Mouse (Mus musculus): ENCODE measurements around the gene Creb3l2. TPM values are rescaled to one million over a fixed set of nuclear protein-coding genes. Genes with fewer than 3 reads are reported as not detected.

Creb3l2 gene
- 4.9 and 5.6 TPM in 2 replicates for polyA plus RNA-seq (2012; rRNA removed)

DNA sequence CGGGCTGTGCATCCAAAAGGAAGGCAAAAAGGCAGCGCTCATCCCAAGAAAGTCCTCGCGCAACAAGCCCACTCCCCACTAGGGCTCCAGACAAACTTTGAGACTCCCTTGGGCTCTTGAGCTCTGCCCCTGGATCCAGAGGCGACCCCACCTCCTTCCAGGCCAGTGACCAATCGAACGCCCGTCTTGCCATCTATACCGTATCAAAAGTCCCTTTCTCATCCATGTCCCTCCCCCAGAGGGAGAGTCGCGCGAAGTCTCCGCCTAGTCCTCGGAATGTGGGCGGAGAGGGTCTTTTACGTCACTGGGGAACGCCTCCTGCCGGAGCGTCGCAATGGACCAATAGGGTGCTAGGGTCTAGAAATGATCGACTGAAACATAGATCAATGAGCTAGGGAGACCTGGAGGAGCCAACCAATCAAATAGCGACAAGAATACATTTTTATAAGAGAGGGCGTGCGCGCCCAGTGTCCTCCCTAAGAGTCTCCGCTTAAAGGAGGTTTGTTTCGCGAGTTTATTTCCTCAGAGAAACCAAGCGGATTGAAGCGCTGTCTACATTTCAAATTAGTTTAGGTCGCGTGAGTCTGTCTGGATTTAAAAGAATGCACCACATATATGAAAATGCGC is at the start of gene Creb3l2:
Gene Creb3l2 (minus strand): TSS at position 106 of the 627 bp plus-strand sequence.
- Histone ChIP-seq H3K4me1 (ENCODE audit: control insufficient read depth, insufficient read depth, low read length) (peaks cover 1% of the 10 kb centered on the region; the same call in 1 of the 2 replicates), H3K4me3 (ENCODE audit: insufficient read depth, low read length) (peak within 1 kb of the TSS; percentile 59), H3K27ac (ENCODE audit: insufficient read depth, low read length) (0 out of 2 replicates have a peak within 1 kb of the TSS, but pooled peaks have one; percentile 3)
- TF ChIP-seq POLR2A (IDR thresholded peaks at IDR 0.05; ENCODE audit: extremely low read depth, insufficient read depth, low read length) = peak; percentile 81
- TF ChIP-seq CTCF (IDR thresholded peaks at IDR 0.05; ENCODE audit: extremely low read depth, insufficient read depth, low read length) = no peak

DNA sequence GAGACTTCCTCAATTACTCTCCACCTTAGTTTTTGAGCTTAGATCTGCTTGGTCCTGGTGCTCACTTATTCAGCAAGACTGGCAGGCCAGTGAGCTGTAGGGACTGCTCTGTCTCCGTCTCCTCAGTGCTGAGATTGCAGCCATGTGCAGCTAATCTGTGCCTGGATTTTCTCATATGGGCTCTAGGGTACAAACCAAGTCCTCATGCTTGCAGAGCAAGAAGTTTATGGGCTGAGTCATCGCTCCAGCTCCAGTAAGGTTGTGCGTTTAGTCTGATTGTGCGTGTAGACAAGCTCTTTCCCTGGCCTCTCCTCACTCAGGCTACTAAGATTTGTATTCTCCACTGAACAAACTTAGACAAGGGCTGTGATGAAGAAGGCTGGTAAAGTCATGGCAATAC is 44.6 kb upstream of the Creb3l2 start:
- Histone ChIP-seq H3K4me1 (ENCODE audit: control insufficient read depth, insufficient read depth, low read length) (no peaks in the 10 kb centered on the region), H3K4me3 (ENCODE audit: insufficient read depth, low read length) (no peak overlapping the region), H3K27ac (ENCODE audit: insufficient read depth, low read length) (no peak overlapping the region)
- TF ChIP-seq CTCF (IDR thresholded peaks at IDR 0.05; ENCODE audit: extremely low read depth, insufficient read depth, low read length) = no peak
- no peak for TF ChIP-seq POLR2A (IDR thresholded peaks at IDR 0.05; ENCODE audit: extremely low read depth, insufficient read depth, low read length)

DNA sequence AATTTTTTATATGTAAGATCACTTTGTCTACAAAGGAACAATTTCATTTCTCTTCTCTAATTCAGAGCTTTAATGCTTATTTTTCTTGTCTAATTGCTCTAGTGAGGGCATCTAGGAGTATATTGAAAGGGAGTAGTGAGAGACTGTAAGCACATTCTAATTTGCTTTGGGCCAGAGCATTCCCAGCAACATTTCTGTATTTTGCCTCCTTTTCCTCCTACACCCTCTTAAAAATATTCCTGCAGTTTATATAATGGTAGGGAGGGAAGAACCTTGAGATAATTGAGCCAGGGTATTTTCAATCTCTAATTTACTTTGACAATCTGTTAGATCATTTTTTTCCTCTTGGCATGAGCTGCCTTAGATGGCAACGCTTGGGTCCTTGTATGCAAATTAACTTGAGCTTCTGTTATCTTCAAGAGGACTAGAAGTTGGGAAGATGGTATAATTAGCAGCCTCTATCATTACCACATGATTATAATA is 42.7 kb upstream of the Creb3l2 start:
- Histone ChIP-seq H3K4me3 (ENCODE audit: insufficient read depth, low read length) (no peak overlapping the region), H3K27ac (ENCODE audit: insufficient read depth, low read length) (no peak overlapping the region), H3K4me1 (ENCODE audit: control insufficient read depth, insufficient read depth, low read length) (no peaks in the 10 kb centered on the region)
- TF ChIP-seq CTCF (IDR thresholded peaks at IDR 0.05; ENCODE audit: extremely low read depth, insufficient read depth, low read length) (no peak), POLR2A (IDR thresholded peaks at IDR 0.05; ENCODE audit: extremely low read depth, insufficient read depth, low read length) (no peak)

DNA sequence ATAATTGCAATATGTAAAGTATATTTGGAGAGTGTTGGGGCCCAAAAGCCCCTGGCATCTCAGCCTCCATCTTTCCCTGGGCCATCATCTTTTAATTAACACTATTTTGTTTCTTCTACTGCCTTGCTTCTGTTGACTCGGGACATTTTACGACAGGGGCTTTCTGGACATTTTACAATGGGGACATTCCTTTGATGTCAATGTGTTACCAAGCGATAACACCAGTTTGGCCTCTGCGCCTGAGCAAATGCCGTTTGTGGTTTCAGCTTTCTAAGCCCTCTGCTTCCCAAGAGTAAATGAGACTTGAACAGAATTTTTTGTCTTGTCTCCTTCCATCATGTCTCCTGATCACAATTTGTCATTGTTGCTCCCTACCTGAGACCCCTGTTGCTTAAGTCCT is 41.3 kb upstream of the Creb3l2 start:
- Histone ChIP-seq H3K4me3 (ENCODE audit: insufficient read depth, low read length) (no peak overlapping the region), H3K4me1 (ENCODE audit: control insufficient read depth, insufficient read depth, low read length) (no peaks in the 10 kb centered on the region), H3K27ac (ENCODE audit: insufficient read depth, low read length) (no peak overlapping the region)
- no peak for TF ChIP-seq POLR2A (IDR thresholded peaks at IDR 0.05; ENCODE audit: extremely low read depth, insufficient read depth, low read length)
- TF ChIP-seq CTCF (IDR thresholded peaks at IDR 0.05; ENCODE audit: extremely low read depth, insufficient read depth, low read length) = no peak

DNA sequence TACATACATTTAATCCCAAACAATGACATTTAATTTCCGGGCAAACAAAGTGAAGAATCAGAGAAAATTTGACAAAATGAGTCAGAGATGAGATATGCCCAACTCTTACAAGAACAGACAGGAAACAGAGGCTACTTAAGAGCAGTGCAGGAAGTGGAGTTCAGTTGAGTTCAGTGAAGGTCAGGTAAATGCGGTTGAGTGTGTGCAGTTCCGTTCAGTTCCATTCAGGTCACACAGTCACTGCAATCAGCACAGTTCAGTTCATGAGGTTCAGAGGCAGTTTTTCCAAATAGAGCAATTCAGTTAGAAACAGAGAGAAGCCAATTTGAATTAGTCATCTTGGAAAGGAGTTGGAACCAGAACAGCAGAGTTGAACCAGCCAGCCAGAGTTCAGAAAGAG is 39.2 kb upstream of the Creb3l2 start:
- no peak overlapping the region for H3K27ac ChIP-seq (ENCODE audit: insufficient read depth, low read length)
- TF ChIP-seq POLR2A (IDR thresholded peaks at IDR 0.05; ENCODE audit: extremely low read depth, insufficient read depth, low read length) (no peak), CTCF (IDR thresholded peaks at IDR 0.05; ENCODE audit: extremely low read depth, insufficient read depth, low read length) (no peak)
- H3K4me3 ChIP-seq (ENCODE audit: insufficient read depth, low read length) = no peak overlapping the region
- H3K4me1 ChIP-seq (ENCODE audit: control insufficient read depth, insufficient read depth, low read length) = no peaks in the 10 kb centered on the region

DNA sequence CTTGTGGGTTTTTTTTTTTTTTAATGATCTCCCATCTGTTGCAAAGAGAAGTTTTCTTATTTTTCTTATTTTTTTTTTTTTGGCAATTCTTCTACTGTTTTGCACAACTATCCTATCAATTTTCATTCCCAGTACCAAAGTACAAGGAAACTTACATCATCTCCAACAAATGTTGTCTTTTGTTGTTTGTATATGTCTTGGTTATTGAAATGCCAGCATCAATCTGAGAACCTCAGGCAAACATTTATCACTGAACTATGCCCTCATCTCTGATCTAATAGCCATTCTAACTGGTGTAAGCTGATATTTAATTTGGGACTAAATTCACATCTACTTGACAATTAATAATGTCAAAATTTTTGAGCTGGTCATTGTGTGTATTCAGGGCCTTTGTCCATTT is 38.1 kb upstream of the Creb3l2 start:
- no peaks in the 10 kb centered on the region for H3K4me1 ChIP-seq (ENCODE audit: control insufficient read depth, insufficient read depth, low read length)
- TF ChIP-seq POLR2A (IDR thresholded peaks at IDR 0.05; ENCODE audit: extremely low read depth, insufficient read depth, low read length) = no peak
- TF ChIP-seq CTCF (IDR thresholded peaks at IDR 0.05; ENCODE audit: extremely low read depth, insufficient read depth, low read length) = no peak
- no peak overlapping the region for H3K4me3 ChIP-seq (ENCODE audit: insufficient read depth, low read length)
- no peak overlapping the region for H3K27ac ChIP-seq (ENCODE audit: insufficient read depth, low read length)

DNA sequence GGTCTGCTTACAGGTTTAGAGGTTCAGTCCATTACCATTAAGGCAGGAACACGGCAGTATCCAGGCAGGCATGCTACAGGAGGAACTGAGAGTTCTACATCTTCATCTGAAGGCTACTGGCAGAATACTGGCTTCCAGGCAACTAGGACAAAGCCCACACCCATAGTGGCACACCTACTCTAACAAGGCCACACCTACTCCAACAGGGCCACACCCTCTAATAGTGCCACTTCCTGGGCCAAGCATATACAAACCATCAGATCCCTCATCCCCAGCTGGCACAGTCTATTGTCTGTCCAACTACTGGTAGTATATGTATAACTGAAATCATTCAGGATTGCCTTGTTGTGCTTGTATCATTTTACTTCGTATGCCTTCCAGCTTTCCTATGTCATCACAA is 36.5 kb upstream of the Creb3l2 start:
- Histone ChIP-seq H3K4me3 (ENCODE audit: insufficient read depth, low read length) (no peak overlapping the region), H3K4me1 (ENCODE audit: control insufficient read depth, insufficient read depth, low read length) (no peaks in the 10 kb centered on the region), H3K27ac (ENCODE audit: insufficient read depth, low read length) (no peak overlapping the region)
- no peak for TF ChIP-seq POLR2A (IDR thresholded peaks at IDR 0.05; ENCODE audit: extremely low read depth, insufficient read depth, low read length)

DNA sequence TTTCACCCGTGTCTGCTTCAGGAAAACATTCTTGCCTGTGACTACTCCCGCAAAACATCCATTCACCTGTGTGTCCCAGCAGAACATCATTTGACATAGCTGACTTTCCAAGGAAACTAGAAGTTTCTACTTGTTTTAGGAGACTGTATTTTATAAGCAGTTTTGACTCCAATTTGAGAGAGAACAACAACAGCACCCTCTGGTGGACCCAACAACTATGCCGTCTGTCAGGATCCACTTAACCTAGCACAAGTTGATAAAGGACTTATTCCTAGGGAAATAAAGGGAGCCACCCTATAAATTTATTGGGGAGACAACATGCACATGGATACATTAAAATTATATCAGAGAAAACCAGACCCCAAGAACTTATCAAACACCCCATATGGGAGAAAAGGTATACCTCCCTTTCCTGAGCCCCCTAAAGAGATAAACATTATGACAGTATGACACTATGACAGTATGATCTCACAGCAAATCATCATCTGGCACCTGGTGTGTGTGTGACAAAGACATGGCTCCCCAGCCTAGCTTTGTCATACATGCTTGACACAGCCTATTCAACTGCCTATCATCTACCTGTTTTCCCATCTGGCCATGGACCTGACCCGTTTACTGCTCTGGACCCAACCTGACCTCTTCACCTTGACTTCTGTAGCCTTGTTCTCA is 31.9 kb upstream of the Creb3l2 start:
- no peak overlapping the region for H3K27ac ChIP-seq (ENCODE audit: insufficient read depth, low read length)
- no peak overlapping the region for H3K4me3 ChIP-seq (ENCODE audit: insufficient read depth, low read length)
- TF ChIP-seq CTCF (IDR thresholded peaks at IDR 0.05; ENCODE audit: extremely low read depth, insufficient read depth, low read length) (peak; percentile 20; the same call in 1 of the 2 replicates), POLR2A (IDR thresholded peaks at IDR 0.05; ENCODE audit: extremely low read depth, insufficient read depth, low read length) (no peak)
- H3K4me1 ChIP-seq (ENCODE audit: control insufficient read depth, insufficient read depth, low read length) = no peaks in the 10 kb centered on the region

DNA sequence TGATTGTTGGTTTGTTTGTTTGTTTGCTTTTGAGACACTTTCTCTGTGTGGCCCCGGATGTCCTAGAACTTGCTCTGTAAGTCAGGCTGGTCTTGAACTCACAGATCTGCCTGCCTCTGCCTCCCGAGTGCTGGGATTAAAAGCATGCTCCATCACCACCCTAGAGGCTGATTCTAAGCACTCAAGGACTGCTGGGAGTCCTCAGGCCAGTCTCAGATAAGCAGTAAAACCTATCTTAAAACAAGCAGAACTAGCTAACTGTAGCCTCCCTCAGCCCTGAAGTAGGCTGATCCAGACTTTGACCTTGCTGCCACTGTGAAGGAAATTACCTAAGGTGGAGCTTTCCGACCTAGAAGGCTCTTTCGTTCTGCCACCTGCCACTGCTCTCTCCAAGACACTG is 28.3 kb upstream of the Creb3l2 start:
- Histone ChIP-seq H3K27ac (ENCODE audit: insufficient read depth, low read length) (no peak overlapping the region), H3K4me3 (ENCODE audit: insufficient read depth, low read length) (no peak overlapping the region), H3K4me1 (ENCODE audit: control insufficient read depth, insufficient read depth, low read length) (no peaks in the 10 kb centered on the region)
- TF ChIP-seq POLR2A (IDR thresholded peaks at IDR 0.05; ENCODE audit: extremely low read depth, insufficient read depth, low read length) (no peak), CTCF (IDR thresholded peaks at IDR 0.05; ENCODE audit: extremely low read depth, insufficient read depth, low read length) (no peak)

DNA sequence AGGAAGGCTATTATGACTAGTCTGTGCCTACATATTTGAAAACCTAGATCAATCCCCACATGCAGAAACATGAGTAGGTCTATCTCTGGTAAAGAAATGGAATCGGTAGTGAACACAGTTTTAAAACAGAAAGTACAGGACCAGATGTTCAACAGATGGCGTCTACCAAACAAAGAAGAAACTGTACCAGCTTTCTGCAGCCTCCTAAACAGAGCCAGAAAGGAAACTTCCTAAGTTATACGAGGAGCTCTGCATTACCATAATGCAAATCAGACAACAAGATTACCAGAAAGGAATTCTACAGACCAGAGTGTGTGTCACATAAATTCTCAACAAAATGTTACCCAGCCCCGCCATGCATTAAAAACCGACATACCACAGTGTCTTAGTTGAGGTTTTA is 23.9 kb upstream of the Creb3l2 start:
- H3K4me1 ChIP-seq (ENCODE audit: control insufficient read depth, insufficient read depth, low read length) = peaks cover 1% of the 10 kb centered on the region; the same call in 1 of the 2 replicates
- TF ChIP-seq CTCF (IDR thresholded peaks at IDR 0.05; ENCODE audit: extremely low read depth, insufficient read depth, low read length) (no peak), POLR2A (IDR thresholded peaks at IDR 0.05; ENCODE audit: extremely low read depth, insufficient read depth, low read length) (no peak)
- no peak overlapping the region for H3K27ac ChIP-seq (ENCODE audit: insufficient read depth, low read length)
- no peak overlapping the region for H3K4me3 ChIP-seq (ENCODE audit: insufficient read depth, low read length)
